Mouse (Mus musculus): ENCODE measurements around the gene Ntm. TPM values are rescaled to one million over a fixed set of nuclear protein-coding genes. Genes with fewer than 3 reads are reported as not detected.

The Ntm gene
- polyA plus RNA-seq, 2 experiments: 23.9 to 32.4 TPM

DNA sequence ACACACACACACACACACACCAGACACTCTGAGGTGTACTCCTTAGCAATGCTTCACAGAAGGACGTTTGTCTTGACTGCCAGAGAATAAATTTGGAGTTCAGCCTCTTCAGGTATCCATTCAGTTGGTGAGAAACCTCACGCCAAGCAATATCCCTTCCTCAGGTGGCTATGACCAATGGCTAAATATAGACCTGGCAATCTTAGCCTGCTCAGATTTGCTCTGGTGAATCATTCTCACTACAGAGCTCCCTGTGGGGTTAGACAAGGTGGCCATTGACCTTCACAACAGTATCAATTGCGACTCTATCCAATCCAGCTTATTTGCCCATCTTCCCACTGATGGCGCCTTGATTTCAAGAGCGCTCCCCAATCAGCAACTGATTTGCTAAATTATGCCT, 150.3 kb downstream of the Ntm start:
- Histone ChIP-seq H3K4me1 (ENCODE audit: control insufficient read depth, insufficient read depth, low read length) (no peaks in the 10 kb centered on the region), H3K9me3 (ENCODE audit: control insufficient read depth, low read length) (no peaks in the 10 kb centered on the region), H3K27me3 (ENCODE audit: control insufficient read depth, insufficient read depth, low read length) (no peaks in the 10 kb centered on the region), H3K4me3 (replicated peaks; ENCODE audit: low read length) (no peak overlapping the region), H3K4me2 (replicated peaks; ENCODE audit: low read depth, low read length, severe bottlenecking) (no peak overlapping the region), H3K27ac (replicated peaks; ENCODE audit: low read depth, low read length) (no peak overlapping the region), H3K9ac (ENCODE audit: low read depth, low read length, severe bottlenecking) (no peak overlapping the region), H3K36me3 (ENCODE audit: control insufficient read depth, insufficient read depth, low read length) (no peaks in the 10 kb centered on the region)
- DNase-seq (ENCODE audit: low spot score): no peak
- no peak for ATAC-seq (ENCODE audit: low FRiP score, low read depth)
- TF ChIP-seq POLR2A (IDR thresholded peaks at IDR 0.05; ENCODE audit: borderline replicate concordance, extremely low read depth, insufficient read depth, insufficient read length): no peak
- WGBS: 88% methylated on average over 5 of the region's 5 CpGs

DNA sequence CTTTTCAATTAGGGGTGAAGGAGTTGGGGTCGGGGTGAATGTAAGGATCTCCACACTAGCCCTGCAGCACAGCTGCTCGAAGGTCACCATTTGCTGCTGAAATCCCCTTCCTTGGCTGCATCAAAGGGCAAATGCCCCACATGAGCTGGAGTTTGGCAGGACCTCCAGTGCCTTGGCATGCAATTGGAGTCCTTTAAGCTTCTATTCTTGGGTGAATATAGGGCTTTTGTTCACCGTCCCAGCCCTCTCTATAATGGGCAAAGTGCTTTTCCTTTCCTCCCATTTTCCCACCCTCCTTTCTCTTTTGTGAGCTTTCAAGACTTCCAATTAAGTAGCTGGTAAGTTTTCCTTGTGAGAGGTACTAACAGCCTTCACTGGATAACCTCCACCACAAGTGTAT, 156.2 kb downstream of the Ntm start:
- Histone ChIP-seq H3K4me3 (replicated peaks; ENCODE audit: low read length) (no peak overlapping the region), H3K9ac (ENCODE audit: low read depth, low read length, severe bottlenecking) (no peak overlapping the region), H3K27ac (replicated peaks; ENCODE audit: low read depth, low read length) (no peak overlapping the region), H3K4me2 (replicated peaks; ENCODE audit: low read depth, low read length, severe bottlenecking) (no peak overlapping the region), H3K27me3 (ENCODE audit: control insufficient read depth, insufficient read depth, low read length) (no peaks in the 10 kb centered on the region), H3K9me3 (ENCODE audit: control insufficient read depth, low read length) (no peaks in the 10 kb centered on the region), H3K4me1 (ENCODE audit: control insufficient read depth, insufficient read depth, low read length) (no peaks in the 10 kb centered on the region), H3K36me3 (ENCODE audit: control insufficient read depth, insufficient read depth, low read length) (no peaks in the 10 kb centered on the region)
- no peak for DNase-seq (ENCODE audit: low spot score)
- TF ChIP-seq POLR2A (IDR thresholded peaks at IDR 0.05; ENCODE audit: borderline replicate concordance, extremely low read depth, insufficient read depth, insufficient read length): no peak
- ATAC-seq (ENCODE audit: low FRiP score, low read depth): no peak
- 27% methylated on average over 3 of the region's 3 CpGs for WGBS

DNA sequence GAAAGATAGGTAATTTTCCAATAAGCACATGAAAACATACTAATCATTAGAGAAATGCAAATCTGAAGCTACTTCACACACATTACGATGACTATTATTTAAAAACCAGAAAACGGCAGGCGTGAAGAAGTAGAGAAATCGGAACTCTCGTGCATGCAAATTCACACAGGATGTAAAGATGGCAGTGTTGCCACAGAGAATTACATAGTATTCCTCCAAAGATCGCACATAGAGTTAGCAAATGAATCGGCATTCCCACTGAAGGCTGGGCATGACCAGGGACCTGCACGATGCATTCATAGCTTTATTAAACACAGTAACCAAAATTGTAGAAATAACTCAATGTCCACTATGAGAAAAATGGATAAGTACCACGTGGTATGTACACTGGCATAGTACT, 158.5 kb downstream of the Ntm start:
- H3K27me3 ChIP-seq (ENCODE audit: control insufficient read depth, insufficient read depth, low read length): no peaks in the 10 kb centered on the region
- no peaks in the 10 kb centered on the region for H3K36me3 ChIP-seq (ENCODE audit: control insufficient read depth, insufficient read depth, low read length)
- no peak overlapping the region for H3K4me2 ChIP-seq (replicated peaks; ENCODE audit: low read depth, low read length, severe bottlenecking)
- TF ChIP-seq POLR2A (IDR thresholded peaks at IDR 0.05; ENCODE audit: borderline replicate concordance, extremely low read depth, insufficient read depth, insufficient read length): no peak
- ATAC-seq (ENCODE audit: low FRiP score, low read depth) (no peak), DNase-seq (ENCODE audit: low spot score) (no peak)
- WGBS: 89% methylated on average over 9 of the region's 9 CpGs
- no peak overlapping the region for H3K27ac ChIP-seq (replicated peaks; ENCODE audit: low read depth, low read length)
- no peak overlapping the region for H3K9ac ChIP-seq (ENCODE audit: low read depth, low read length, severe bottlenecking)
- H3K4me3 ChIP-seq (replicated peaks; ENCODE audit: low read length): no peak overlapping the region
- H3K9me3 ChIP-seq (ENCODE audit: control insufficient read depth, low read length): no peaks in the 10 kb centered on the region
- no peaks in the 10 kb centered on the region for H3K4me1 ChIP-seq (ENCODE audit: control insufficient read depth, insufficient read depth, low read length)

DNA sequence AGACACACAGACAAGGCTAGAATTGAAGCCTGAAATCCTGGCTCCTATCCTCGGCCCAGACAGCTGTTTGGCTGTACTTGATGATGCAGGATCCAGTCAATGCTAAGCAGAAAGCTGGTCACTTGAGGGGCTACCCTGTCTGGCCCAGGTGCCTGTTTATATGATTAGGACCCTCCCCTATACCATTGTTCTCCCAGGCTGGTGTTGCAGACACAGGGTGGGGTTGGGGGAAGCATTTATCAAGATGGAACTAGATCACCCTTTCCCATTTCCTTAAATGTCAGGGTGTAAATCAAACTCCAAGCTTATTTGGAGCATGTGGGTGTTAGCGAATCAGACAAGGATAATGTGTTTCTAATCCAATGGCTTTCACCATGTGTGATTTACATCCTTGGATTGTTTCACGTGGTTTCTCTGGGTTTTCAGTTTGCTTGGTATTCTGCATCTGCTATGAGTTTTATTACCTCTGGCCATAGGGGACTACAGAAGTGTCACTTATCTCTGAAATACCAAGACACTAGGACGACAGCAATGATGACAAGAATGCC, 159.1 kb downstream of the Ntm start:
- H3K27ac ChIP-seq (replicated peaks; ENCODE audit: low read depth, low read length): no peak overlapping the region
- no peak overlapping the region for H3K4me3 ChIP-seq (replicated peaks; ENCODE audit: low read length)
- WGBS: 29% methylated on average over 4 of the region's 4 CpGs
- DNase-seq (ENCODE audit: low spot score) (no peak), ATAC-seq (ENCODE audit: low FRiP score, low read depth) (no peak)
- no peaks in the 10 kb centered on the region for H3K27me3 ChIP-seq (ENCODE audit: control insufficient read depth, insufficient read depth, low read length)
- H3K9ac ChIP-seq (ENCODE audit: low read depth, low read length, severe bottlenecking): no peak overlapping the region
- no peaks in the 10 kb centered on the region for H3K36me3 ChIP-seq (ENCODE audit: control insufficient read depth, insufficient read depth, low read length)
- no peaks in the 10 kb centered on the region for H3K4me1 ChIP-seq (ENCODE audit: control insufficient read depth, insufficient read depth, low read length)
- no peaks in the 10 kb centered on the region for H3K9me3 ChIP-seq (ENCODE audit: control insufficient read depth, low read length)
- no peak for TF ChIP-seq POLR2A (IDR thresholded peaks at IDR 0.05; ENCODE audit: borderline replicate concordance, extremely low read depth, insufficient read depth, insufficient read length)
- no peak overlapping the region for H3K4me2 ChIP-seq (replicated peaks; ENCODE audit: low read depth, low read length, severe bottlenecking)

DNA sequence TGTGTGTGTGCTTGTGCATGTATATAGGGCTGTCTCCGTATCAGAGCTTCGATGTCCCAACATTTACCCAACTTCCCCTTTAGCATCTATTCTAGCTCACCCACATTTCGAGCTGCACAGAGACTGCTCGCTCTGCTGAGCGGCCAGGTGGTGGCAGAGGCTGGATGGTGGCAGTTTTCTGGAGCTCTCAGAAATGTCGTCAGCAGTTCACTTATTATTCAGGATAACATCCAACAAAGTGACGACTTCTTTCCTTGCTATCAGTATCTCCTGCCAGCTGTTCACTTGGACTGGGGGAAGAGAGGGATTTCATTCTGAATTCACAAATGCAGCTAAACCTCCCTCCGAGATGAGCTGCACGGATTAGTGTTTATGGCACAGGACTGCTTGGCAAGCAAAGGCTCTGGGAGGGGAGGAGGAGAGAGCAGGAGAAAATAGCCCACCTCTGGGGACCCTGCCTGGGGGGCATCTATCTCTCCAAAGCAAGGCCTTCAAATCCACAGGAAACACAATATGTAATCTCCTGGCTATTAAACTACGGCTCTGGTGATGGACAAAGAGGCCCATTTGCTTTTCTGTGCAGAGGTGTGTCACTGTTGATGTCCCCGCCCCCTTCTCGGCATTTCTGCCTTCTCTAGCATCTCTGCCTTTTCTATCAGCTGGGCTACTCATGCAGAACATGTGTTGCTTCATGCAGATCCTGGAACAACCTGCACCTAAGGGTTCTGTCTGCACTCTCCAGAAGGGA, 159.8 kb downstream of the Ntm start:
- ATAC-seq (ENCODE audit: low FRiP score, low read depth) (no peak), DNase-seq (ENCODE audit: low spot score) (no peak)
- Histone ChIP-seq H3K27me3 (ENCODE audit: control insufficient read depth, insufficient read depth, low read length) (no peaks in the 10 kb centered on the region), H3K9ac (ENCODE audit: low read depth, low read length, severe bottlenecking) (no peak overlapping the region), H3K4me2 (replicated peaks; ENCODE audit: low read depth, low read length, severe bottlenecking) (no peak overlapping the region), H3K4me1 (ENCODE audit: control insufficient read depth, insufficient read depth, low read length) (no peaks in the 10 kb centered on the region), H3K36me3 (ENCODE audit: control insufficient read depth, insufficient read depth, low read length) (no peaks in the 10 kb centered on the region), H3K4me3 (replicated peaks; ENCODE audit: low read length) (no peak overlapping the region), H3K27ac (replicated peaks; ENCODE audit: low read depth, low read length) (no peak overlapping the region), H3K9me3 (ENCODE audit: control insufficient read depth, low read length) (no peaks in the 10 kb centered on the region)
- WGBS: 49% methylated on average over 12 of the region's 12 CpGs
- TF ChIP-seq POLR2A (IDR thresholded peaks at IDR 0.05; ENCODE audit: borderline replicate concordance, extremely low read depth, insufficient read depth, insufficient read length): no peak
